Mouse (Mus musculus) cortical plate, adult 2 months (tissue): ENCODE data around the gene C2cd3.

Source experiments
- CTCF ChIP-seq: fragments of 200-500 bp; IDR thresholded peaks from 2 replicates; pipeline ENCODE4 v1.5.1; 2011; ENCODE audit warnings: mild to moderate bottlenecking, control low read depth, low read length; ENCODE audit not compliant: insufficient read depth; ENCODE audit errors: extremely low read depth
- POLR2A ChIP-seq: fragments of 200-500 bp; IDR thresholded peaks from 2 replicates; pipeline ENCODE4 v1.6.1; 2011; ENCODE audit warnings: mild to moderate bottlenecking, low read length, control low read depth; ENCODE audit not compliant: insufficient read depth; ENCODE audit errors: extremely low read depth

- TF ChIP-seq POLR2A: no peak
- no peak for TF ChIP-seq CTCF
Observed at GRCm38 (mm10) chr7:100480175-100480574, 108.1 kb downstream of the C2cd3 start.
